Mouse (Mus musculus): ENCODE results near the gene Siae.

Siae gene

GRCm38 (mm10) chr9:37687941-37688303 lies 132.4 kb downstream of the Siae start:
- DNase-seq, result no peak

GRCm38 (mm10) chr9:37689970-37690686 lies 134.6 kb downstream of the Siae start:
- DNase-seq, result no peak

Measured in kidney, adult 8-10 months (tissue).